Mouse (Mus musculus) ES-Bruce4 (cell line): ENCODE results near the gene Zbtb21.

ENCODE experiments used
- CTCF ChIP-seq: IDR thresholded peaks from one replicate; pipeline ENCODE4 v1.8.1; 2011; ENCODE audit warnings: low read depth, low read length
- EP300 ChIP-seq: IDR thresholded peaks from 2 replicates; pipeline ENCODE4 v1.6.1; 2011; ENCODE audit warnings: low read depth, low read length; ENCODE audit not compliant: insufficient read depth
- POLR2A ChIP-seq: IDR thresholded peaks from one replicate; pipeline ENCODE4 v1.8.1; 2011; ENCODE audit warnings: low read length; ENCODE audit not compliant: insufficient read depth

- TF ChIP-seq POLR2A (no peak), EP300 (no peak), CTCF (no peak)
Observed at GRCm38 (mm10) chr16:97905449-97905991, 56.9 kb downstream of the Zbtb21 start.
